Mouse (Mus musculus) kidney, postnatal 10 days (tissue): ENCODE results near the gene Samhd1.
A peak's percentile ranks its signal among the peaks of the same experiment; 100 is the strongest.

ENCODE experiments used
- DNase-seq: peaks from one replicate; pipeline ENCODE4 v3.0.0; 2021; ENCODE audit warnings: mixed read lengths

Samhd1 gene

GRCm38 (mm10) chr2:157092024-157092423, 43.0 kb downstream of the Samhd1 start:
- peak; percentile 71 for DNase-seq

- no peak for DNase-seq
These were observed 47.3 kb downstream of the Samhd1 start for GRCm38 (mm10) chr2:157087536-157088317.

GRCm38 (mm10) chr2:157086796-157087195, 48.3 kb downstream of the Samhd1 start, which contains the start of gene Tldc2:
Tldc2 (plus strand) TSS chr2:157087055.
- no peak for DNase-seq

- DNase-seq: peak; percentile 51
These were observed 50.1 kb downstream of the Samhd1 start for GRCm38 (mm10) chr2:157084831-157085585.

- no peak for DNase-seq
These were observed 53.1 kb downstream of the Samhd1 start for GRCm38 (mm10) chr2:157081960-157082359.

- no peak for DNase-seq
These were observed 53.7 kb downstream of the Samhd1 start for GRCm38 (mm10) chr2:157081331-157081730.

- no peak for DNase-seq
These were observed 55.3 kb downstream of the Samhd1 start for GRCm38 (mm10) chr2:157079701-157080180.

- DNase-seq: peak; percentile 93
These were observed 56.0 kb downstream of the Samhd1 start, which contains the start of gene Soga1 for GRCm38 (mm10) chr2:157078793-157079700. Soga1 (minus strand) TSS chr2:157079254.

- peak; percentile 67 for DNase-seq
These were observed 56.8 kb downstream of the Samhd1 start for GRCm38 (mm10) chr2:157078059-157078792.

- DNase-seq: peak; percentile 95
These were observed 57.4 kb downstream of the Samhd1 start for GRCm38 (mm10) chr2:157077641-157078058.

- DNase-seq: peak; percentile 63
These were observed 57.9 kb downstream of the Samhd1 start for GRCm38 (mm10) chr2:157077160-157077559.

GRCm38 (mm10) chr2:157076585-157076984, 58.5 kb downstream of the Samhd1 start:
- no peak for DNase-seq

GRCm38 (mm10) chr2:157075685-157076084, 59.4 kb downstream of the Samhd1 start:
- DNase-seq: peak; percentile 71

GRCm38 (mm10) chr2:157075226-157075625, 59.8 kb downstream of the Samhd1 start:
- no peak for DNase-seq

GRCm38 (mm10) chr2:157074772-157075171, 60.3 kb downstream of the Samhd1 start:
- peak; percentile 35 for DNase-seq

- DNase-seq: peak; percentile 26
These were observed 60.8 kb downstream of the Samhd1 start for GRCm38 (mm10) chr2:157074186-157074724.

- peak; percentile 47 for DNase-seq
These were observed 61.5 kb downstream of the Samhd1 start for GRCm38 (mm10) chr2:157073378-157074052.

GRCm38 (mm10) chr2:157072316-157072990, 62.6 kb downstream of the Samhd1 start:
- DNase-seq: peak; percentile 30

- peak; percentile 80 for DNase-seq
These were observed 63.5 kb downstream of the Samhd1 start for GRCm38 (mm10) chr2:157071556-157071955.

GRCm38 (mm10) chr2:157070365-157070764, 64.7 kb downstream of the Samhd1 start:
- DNase-seq: peak; percentile 78
